Mouse (Mus musculus): ENCODE results near the gene Rinl. TPM values are rescaled to one million over a fixed set of nuclear protein-coding genes. Genes with fewer than 3 reads are reported as not detected.
A peak's percentile ranks its signal among the peaks of the same experiment; 100 is the strongest.

Rinl gene
- polyA plus RNA-seq, 1 experiment from 2014 or later, result 2.7 TPM

- peaks cover 21% of the 10 kb centered on the region for H3K4me1 ChIP-seq (ENCODE audit: control insufficient read depth, insufficient read depth, low read length)
- peak overlapping the region; percentile 99 for H3K27ac ChIP-seq (replicated peaks; ENCODE audit: low read depth, low read length)
- peak; percentile 97 for DNase-seq (ENCODE audit: low spot score)
- peak overlapping the region; percentile 89 for H3K9ac ChIP-seq (ENCODE audit: low read depth, low read length)
- H3K9me3 ChIP-seq (ENCODE audit: control insufficient read depth, low read length), result no peaks in the 10 kb centered on the region
- H3K36me3 ChIP-seq (ENCODE audit: control insufficient read depth, insufficient read depth, low read length), result peaks cover 22% of the 10 kb centered on the region
- no peaks in the 10 kb centered on the region for H3K27me3 ChIP-seq (replicated peaks; ENCODE audit: control insufficient read depth, insufficient read depth, low read length)
- 2% methylated on average over 8 of the region's 32 CpGs for WGBS
- peak overlapping the region; percentile 86 for H3K4me3 ChIP-seq (ENCODE audit: low read depth, low read length)
- H3K4me2 ChIP-seq (ENCODE audit: low read depth, low read length), result peak overlapping the region; percentile 97
- peak; percentile 64 for ATAC-seq (ENCODE audit: low read depth)
Measured at GRCm38 (mm10) chr7:28808957-28809393, 20.2 kb downstream of the Rinl start.

- peak overlapping the region; percentile 86 for H3K4me3 ChIP-seq (ENCODE audit: low read depth, low read length)
- H3K27me3 ChIP-seq (replicated peaks; ENCODE audit: control insufficient read depth, insufficient read depth, low read length), result no peaks in the 10 kb centered on the region
- H3K4me1 ChIP-seq (ENCODE audit: control insufficient read depth, insufficient read depth, low read length), result peaks cover 21% of the 10 kb centered on the region
- H3K9me3 ChIP-seq (ENCODE audit: control insufficient read depth, low read length), result no peaks in the 10 kb centered on the region
- DNase-seq (ENCODE audit: low spot score), result peak; percentile 83
- 0% methylated on average over 35 of the region's 35 CpGs for WGBS
- peaks cover 27% of the 10 kb centered on the region for H3K36me3 ChIP-seq (ENCODE audit: control insufficient read depth, insufficient read depth, low read length)
- peak overlapping the region; percentile 99 for H3K27ac ChIP-seq (replicated peaks; ENCODE audit: low read depth, low read length)
- H3K9ac ChIP-seq (ENCODE audit: low read depth, low read length), result peak overlapping the region; percentile 89
- peak overlapping the region; percentile 97 for H3K4me2 ChIP-seq (ENCODE audit: low read depth, low read length)
- ATAC-seq (ENCODE audit: low read depth), result peak; percentile 10
Measured at GRCm38 (mm10) chr7:28809401-28810089, 20.8 kb downstream of the Rinl start.

DNA sequence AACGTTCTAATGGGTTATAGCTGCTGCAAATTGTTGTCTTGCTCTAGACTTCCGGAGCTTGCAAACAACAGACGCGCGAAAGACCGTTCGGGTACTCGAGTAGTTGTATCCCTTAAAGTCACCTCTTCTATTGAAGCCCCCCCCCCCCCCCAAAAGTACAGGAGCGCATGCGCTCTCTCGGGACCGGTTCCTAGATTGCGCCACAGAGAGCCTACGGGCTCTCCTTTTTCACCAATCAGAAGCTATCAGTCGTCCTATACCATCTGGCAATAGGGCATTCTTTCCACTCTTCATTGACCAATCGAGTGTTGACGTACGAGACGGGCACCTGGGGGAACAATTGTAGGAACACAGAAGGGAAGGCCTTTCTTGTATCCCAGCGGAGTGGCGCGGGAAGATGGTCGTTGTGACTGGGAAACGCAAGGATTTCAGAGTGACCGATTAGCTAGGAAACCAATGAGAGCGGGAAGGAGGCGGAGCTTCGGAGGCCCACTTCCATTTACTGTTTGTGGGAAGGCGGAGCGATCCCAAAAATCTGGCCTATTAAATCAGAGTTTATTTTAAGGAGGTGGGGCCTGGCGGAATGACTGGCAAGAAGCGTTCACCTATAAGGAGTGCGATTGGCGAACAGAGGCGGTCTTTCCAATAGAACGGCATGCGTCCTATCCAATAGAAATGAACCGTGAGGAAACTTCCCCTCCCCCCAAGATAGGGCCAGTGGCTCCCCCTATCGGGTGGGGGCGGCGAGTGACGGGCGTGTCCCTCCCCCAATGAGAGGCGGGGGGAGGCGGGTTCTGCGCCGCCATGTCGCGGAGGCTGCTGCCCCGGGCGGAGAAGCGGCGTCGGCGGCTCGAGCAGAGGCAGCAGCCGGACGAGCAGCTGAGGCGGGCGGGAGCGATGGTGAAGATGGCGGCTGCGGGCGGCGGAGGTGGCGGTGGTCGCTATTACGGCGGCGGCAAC is 21.6 kb downstream of the Rinl start:
- Histone ChIP-seq H3K9ac (ENCODE audit: low read depth, low read length) (peak overlapping the region; percentile 98), H3K4me3 (ENCODE audit: low read depth, low read length) (peak overlapping the region; percentile 86), H3K27ac (replicated peaks; ENCODE audit: low read depth, low read length) (peak overlapping the region; percentile 99), H3K36me3 (ENCODE audit: control insufficient read depth, insufficient read depth, low read length) (peaks cover 36% of the 10 kb centered on the region), H3K27me3 (replicated peaks; ENCODE audit: control insufficient read depth, insufficient read depth, low read length) (no peaks in the 10 kb centered on the region), H3K4me1 (ENCODE audit: control insufficient read depth, insufficient read depth, low read length) (peaks cover 21% of the 10 kb centered on the region), H3K9me3 (ENCODE audit: control insufficient read depth, low read length) (no peaks in the 10 kb centered on the region), H3K4me2 (ENCODE audit: low read depth, low read length) (peak overlapping the region; percentile 97)
- DNase-seq (ENCODE audit: low spot score) (peak; percentile 100), ATAC-seq (ENCODE audit: low read depth) (peak; percentile 91)
- under 1% methylated on average over 42 of the region's 70 CpGs for WGBS

DNA sequence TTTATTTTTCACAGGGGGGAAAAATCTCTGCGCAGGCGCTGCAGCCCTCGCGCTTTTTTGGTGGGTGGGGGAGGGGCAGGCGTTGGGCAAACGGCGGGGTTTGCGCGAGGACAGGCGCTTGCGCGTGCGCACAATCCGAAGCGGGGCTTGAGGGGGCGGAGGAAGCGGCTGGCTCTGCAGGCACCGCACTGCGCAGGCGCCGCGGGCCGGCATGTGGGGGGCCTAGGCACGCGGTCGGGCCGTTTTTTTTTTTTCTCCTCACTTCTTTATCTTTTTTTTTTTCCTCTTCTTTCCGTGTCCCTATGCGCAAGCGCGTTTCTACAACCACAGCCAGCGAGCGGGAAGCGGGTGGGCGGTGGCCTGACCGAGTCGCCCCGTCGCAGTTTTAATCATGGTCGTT is 22.5 kb downstream of the Rinl start:
- ATAC-seq (ENCODE audit: low read depth) (peak; percentile 28), DNase-seq (ENCODE audit: low spot score) (peak; percentile 97)
- Histone ChIP-seq H3K4me3 (ENCODE audit: low read depth, low read length) (peak overlapping the region; percentile 86), H3K9ac (ENCODE audit: low read depth, low read length) (peak overlapping the region; percentile 98), H3K27me3 (replicated peaks; ENCODE audit: control insufficient read depth, insufficient read depth, low read length) (no peaks in the 10 kb centered on the region), H3K27ac (replicated peaks; ENCODE audit: low read depth, low read length) (peak overlapping the region; percentile 99), H3K4me1 (ENCODE audit: control insufficient read depth, insufficient read depth, low read length) (peaks cover 21% of the 10 kb centered on the region), H3K9me3 (ENCODE audit: control insufficient read depth, low read length) (no peaks in the 10 kb centered on the region), H3K4me2 (ENCODE audit: low read depth, low read length) (peak overlapping the region; percentile 89), H3K36me3 (ENCODE audit: control insufficient read depth, insufficient read depth, low read length) (peaks cover 44% of the 10 kb centered on the region)
- WGBS, result under 1% methylated on average over 39 of the region's 40 CpGs

DNA sequence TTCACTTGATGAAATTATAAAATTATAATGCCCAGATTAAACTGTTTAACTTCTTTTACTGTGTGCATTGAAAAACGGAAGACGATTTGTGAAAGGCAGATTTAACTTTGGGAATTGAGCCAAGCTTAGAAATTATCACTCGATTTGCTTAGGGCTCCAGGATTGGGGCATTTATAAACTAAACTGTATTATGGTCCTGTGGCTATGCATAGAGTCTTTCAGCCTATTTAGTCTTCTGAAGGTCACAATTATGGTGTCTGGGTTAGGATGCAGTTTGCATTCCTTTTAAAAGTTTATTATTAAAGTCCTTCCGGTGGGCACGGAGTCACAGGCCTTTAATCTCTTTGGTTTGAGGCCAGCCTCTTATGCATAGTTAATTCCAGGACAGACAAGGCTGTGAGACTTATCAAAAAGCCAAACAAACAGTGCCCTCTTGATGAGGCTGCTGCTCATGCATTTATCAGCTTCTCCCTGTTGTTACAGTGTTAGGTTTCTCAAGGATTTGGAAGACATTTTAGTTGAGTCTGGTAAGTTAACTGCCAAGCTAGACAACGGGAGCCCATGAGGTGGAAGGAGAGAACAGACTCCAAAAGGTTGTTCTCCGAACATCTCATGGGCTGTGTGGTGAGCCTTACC is 23.0 kb downstream of the Rinl start:
- Histone ChIP-seq H3K27ac (replicated peaks; ENCODE audit: low read depth, low read length) (peak overlapping the region; percentile 61), H3K4me3 (ENCODE audit: low read depth, low read length) (peak overlapping the region; percentile 86), H3K4me2 (ENCODE audit: low read depth, low read length) (peak overlapping the region; percentile 89), H3K9ac (ENCODE audit: low read depth, low read length) (peak overlapping the region; percentile 98), H3K36me3 (ENCODE audit: control insufficient read depth, insufficient read depth, low read length) (peaks cover 50% of the 10 kb centered on the region), H3K4me1 (ENCODE audit: control insufficient read depth, insufficient read depth, low read length) (peaks cover 21% of the 10 kb centered on the region), H3K27me3 (replicated peaks; ENCODE audit: control insufficient read depth, insufficient read depth, low read length) (no peaks in the 10 kb centered on the region), H3K9me3 (ENCODE audit: control insufficient read depth, low read length) (no peaks in the 10 kb centered on the region)
- 9% methylated on average over 7 of the region's 7 CpGs for WGBS
- no peak for DNase-seq (ENCODE audit: low spot score)
- no peak for ATAC-seq (ENCODE audit: low read depth)

DNA sequence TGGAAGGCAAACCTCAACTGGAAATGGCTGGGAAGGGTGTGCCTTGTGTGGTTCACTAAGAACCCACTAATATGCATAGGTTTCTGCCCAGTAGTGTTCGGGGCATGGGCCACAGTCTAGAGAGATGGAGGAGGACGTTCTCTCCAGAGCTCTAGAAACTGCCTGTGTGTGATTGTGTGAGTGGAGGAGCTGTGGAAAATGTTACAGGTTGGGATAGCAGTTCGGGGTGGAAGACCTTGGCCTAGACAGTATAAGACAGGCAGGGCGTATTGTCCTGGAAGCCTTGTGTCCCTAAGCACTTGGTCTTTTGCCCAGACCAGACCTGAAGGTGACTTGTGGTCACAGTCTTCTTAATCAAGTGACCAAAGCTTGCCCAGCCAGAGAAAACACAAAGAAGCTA is 23.7 kb downstream of the Rinl start:
- Histone ChIP-seq H3K4me1 (ENCODE audit: control insufficient read depth, insufficient read depth, low read length) (peaks cover 24% of the 10 kb centered on the region), H3K4me3 (ENCODE audit: low read depth, low read length) (peak overlapping the region; percentile 86), H3K27ac (replicated peaks; ENCODE audit: low read depth, low read length) (no peak overlapping the region), H3K4me2 (ENCODE audit: low read depth, low read length) (peak overlapping the region; percentile 89), H3K27me3 (replicated peaks; ENCODE audit: control insufficient read depth, insufficient read depth, low read length) (no peaks in the 10 kb centered on the region), H3K36me3 (ENCODE audit: control insufficient read depth, insufficient read depth, low read length) (peaks cover 56% of the 10 kb centered on the region), H3K9me3 (ENCODE audit: control insufficient read depth, low read length) (no peaks in the 10 kb centered on the region), H3K9ac (ENCODE audit: low read depth, low read length) (peak overlapping the region; percentile 98)
- 50% methylated on average over 4 of the region's 4 CpGs for WGBS
- ATAC-seq (ENCODE audit: low read depth), result no peak
- DNase-seq (ENCODE audit: low spot score), result no peak

DNA sequence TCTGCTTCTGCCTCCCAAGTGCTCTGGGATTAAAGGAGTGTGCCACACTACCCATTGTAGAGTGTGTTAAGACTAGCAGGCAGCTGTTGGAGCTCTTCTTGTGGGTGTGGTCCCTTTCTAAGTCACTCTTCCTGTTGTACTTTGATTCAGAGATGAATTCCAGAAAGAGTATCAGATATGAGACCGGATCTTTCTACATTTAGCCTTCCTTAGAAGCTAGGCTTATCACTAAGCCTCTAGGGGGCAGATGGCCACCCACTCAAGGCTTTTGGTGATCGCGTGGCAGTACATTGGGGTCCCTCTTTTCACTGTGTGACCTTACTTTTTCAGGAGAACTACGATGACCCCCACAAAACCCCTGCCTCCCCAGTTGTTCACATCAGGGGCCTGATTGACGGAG is 24.2 kb downstream of the Rinl start:
- Histone ChIP-seq H3K4me1 (ENCODE audit: control insufficient read depth, insufficient read depth, low read length) (peaks cover 19% of the 10 kb centered on the region), H3K36me3 (ENCODE audit: control insufficient read depth, insufficient read depth, low read length) (peaks cover 62% of the 10 kb centered on the region), H3K9ac (ENCODE audit: low read depth, low read length) (peak overlapping the region; percentile 98; the same call in 1 of the 2 replicates), H3K4me2 (ENCODE audit: low read depth, low read length) (peak overlapping the region; percentile 89), H3K9me3 (ENCODE audit: control insufficient read depth, low read length) (no peaks in the 10 kb centered on the region), H3K27me3 (replicated peaks; ENCODE audit: control insufficient read depth, insufficient read depth, low read length) (no peaks in the 10 kb centered on the region), H3K27ac (replicated peaks; ENCODE audit: low read depth, low read length) (no peak overlapping the region), H3K4me3 (ENCODE audit: low read depth, low read length) (peak overlapping the region; percentile 86)
- ATAC-seq (ENCODE audit: low read depth) (no peak), DNase-seq (ENCODE audit: low spot score) (no peak)
- WGBS, result 77% methylated on average over 5 of the region's 5 CpGs

- Histone ChIP-seq H3K9me3 (ENCODE audit: control insufficient read depth, low read length) (no peaks in the 10 kb centered on the region), H3K4me1 (ENCODE audit: control insufficient read depth, insufficient read depth, low read length) (peaks cover 15% of the 10 kb centered on the region)
Measured at GRCm38 (mm10) chr7:28814306-28815034, 25.7 kb downstream of the Rinl start.

More at GRCm38 (mm10) chr7:28814306-28815034, 25.7 kb downstream of the Rinl start:
- H3K27me3 ChIP-seq (replicated peaks; ENCODE audit: control insufficient read depth, insufficient read depth, low read length), result no peaks in the 10 kb centered on the region
- no peak overlapping the region for H3K4me3 ChIP-seq (ENCODE audit: low read depth, low read length)
- WGBS, result 85% methylated on average over 5 of the region's 5 CpGs
- no peak for ATAC-seq (ENCODE audit: low read depth)
- DNase-seq (ENCODE audit: low spot score), result no peak
- H3K4me2 ChIP-seq (ENCODE audit: low read depth, low read length), result no peak overlapping the region
- H3K27ac ChIP-seq (replicated peaks; ENCODE audit: low read depth, low read length), result no peak overlapping the region
- peaks cover 77% of the 10 kb centered on the region for H3K36me3 ChIP-seq (ENCODE audit: control insufficient read depth, insufficient read depth, low read length)
- H3K9ac ChIP-seq (ENCODE audit: low read depth, low read length), result no peak overlapping the region

All from embryonic facial prominence, embryonic 14.5 days (tissue).